Mouse (Mus musculus): ENCODE data around the gene Gm4450. TPM values are rescaled to one million over a fixed set of nuclear protein-coding genes. Genes with fewer than 3 reads are reported as not detected.
"Not testable (repeated sequence)": the region's sequence is repeated elsewhere in the genome, so short reads cannot be mapped to it uniquely, and the experiment has no call there.

Gene Gm4450
- total RNA-seq, 2 experiments from 2014 or later, result not detected

DNA sequence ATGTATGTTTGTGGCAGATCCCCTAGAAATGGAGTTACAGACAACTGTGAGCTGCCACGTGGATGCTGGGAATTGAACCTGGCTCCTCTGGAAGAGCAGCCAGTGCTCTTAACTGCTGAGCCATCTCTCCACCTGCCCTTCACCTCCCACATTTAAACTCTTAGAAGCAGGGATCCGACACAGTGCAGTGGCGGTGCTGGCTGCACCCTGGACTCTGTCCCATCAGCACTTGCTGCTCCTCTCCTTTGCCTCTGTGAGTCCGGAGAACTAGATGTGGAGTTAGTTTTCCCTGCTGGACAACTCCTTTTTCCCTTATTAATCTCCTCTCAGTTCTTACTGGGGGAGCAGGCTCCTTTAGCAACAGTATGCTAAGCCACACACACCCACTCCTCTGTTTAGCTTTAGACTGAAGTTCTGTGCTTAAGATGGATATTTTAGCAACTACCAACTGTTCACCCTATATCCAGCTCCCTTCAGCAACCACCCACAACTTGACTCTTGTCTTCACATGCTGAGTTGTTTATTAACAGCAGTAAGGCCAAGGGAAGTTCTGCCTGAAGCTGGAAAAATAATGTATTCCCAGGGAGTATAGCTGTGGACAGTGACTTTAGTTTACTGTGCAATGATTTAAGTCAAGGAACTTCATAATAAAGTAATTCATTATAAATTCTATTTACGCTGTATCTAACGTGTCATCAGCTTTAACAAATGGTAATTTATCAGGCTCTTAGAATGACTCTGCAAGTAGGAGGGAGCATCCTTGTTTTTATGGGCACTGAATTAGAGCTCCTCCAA lies 37.7 kb downstream of the Gm4450 start:
- no peak for ATAC-seq (replicated peaks; ENCODE audit: poor library complexity, severe bottlenecking)

- peak; percentile 86 for ATAC-seq (replicated peaks; ENCODE audit: poor library complexity, severe bottlenecking)
These were observed 39.6 kb downstream of the Gm4450 start for GRCm38 (mm10) chr3:98417328-98417727.

DNA sequence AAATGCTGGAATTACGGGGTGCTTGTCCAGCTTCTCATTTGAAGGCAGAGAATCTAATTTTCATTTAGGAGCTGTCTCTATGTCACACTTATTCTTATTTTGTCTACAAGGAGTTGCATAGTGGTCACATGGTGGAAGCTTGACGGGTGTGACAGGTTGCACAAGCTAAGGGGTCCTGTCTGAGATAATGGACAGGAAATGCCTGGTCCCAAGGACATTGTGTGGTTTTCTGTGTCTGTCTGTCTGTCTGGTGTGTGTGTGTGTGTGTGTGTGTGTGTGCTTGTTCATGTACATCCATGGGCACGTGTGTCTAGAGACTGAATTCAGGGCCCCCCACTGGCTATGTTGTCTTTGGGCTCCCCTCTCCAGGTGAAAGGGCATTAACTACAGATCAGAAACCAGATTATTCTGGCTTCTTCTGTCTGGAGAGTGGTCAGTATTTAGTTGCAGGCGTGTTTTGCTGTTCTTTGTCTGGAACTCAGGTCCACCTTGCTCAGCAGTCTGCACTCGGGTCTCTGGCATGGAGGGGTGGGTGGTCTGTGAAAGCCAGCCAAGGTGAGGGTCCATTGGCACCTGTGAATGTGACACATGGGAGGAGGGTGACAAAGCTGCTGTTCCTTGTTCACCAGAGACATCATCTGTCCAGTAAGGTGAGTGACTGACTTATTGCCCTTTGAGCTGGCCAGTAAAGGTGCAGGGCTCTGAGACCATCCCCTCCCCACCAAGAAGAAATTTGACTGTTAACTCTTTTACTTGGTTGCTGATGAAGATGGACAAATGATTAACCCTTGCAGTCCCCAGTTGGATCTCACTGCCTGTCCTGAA lies 40.3 kb downstream of the Gm4450 start:
- peak; percentile 82 for ATAC-seq (replicated peaks; ENCODE audit: poor library complexity, severe bottlenecking)

GRCm38 (mm10) chr3:98414296-98414695 lies 42.6 kb downstream of the Gm4450 start:
- no peak for ATAC-seq (replicated peaks; ENCODE audit: poor library complexity, severe bottlenecking)

DNA sequence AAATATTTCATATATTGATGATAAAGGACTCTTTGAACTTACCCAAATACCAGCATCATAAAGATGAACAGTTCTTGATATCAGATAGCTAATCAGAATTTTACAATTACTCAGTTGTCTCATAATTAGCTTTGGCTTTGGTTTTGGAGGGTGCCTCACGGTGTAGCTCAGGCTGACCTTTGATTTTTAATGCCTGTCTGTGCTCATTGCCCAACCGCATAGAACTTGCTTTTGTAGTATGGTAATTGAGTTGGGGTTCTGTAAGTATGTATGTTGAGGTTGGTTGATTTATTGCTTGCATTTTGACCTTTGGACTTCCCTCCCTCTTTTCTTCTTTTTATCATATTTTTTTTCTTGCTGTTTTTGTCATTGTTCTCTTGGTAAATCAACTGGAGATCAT lies 43.2 kb downstream of the Gm4450 start:
- ATAC-seq (replicated peaks; ENCODE audit: poor library complexity, severe bottlenecking), result no peak

- peak; percentile 84 for ATAC-seq (replicated peaks; ENCODE audit: poor library complexity, severe bottlenecking)
These were observed 46.0 kb downstream of the Gm4450 start for GRCm38 (mm10) chr3:98410619-98411580.

DNA sequence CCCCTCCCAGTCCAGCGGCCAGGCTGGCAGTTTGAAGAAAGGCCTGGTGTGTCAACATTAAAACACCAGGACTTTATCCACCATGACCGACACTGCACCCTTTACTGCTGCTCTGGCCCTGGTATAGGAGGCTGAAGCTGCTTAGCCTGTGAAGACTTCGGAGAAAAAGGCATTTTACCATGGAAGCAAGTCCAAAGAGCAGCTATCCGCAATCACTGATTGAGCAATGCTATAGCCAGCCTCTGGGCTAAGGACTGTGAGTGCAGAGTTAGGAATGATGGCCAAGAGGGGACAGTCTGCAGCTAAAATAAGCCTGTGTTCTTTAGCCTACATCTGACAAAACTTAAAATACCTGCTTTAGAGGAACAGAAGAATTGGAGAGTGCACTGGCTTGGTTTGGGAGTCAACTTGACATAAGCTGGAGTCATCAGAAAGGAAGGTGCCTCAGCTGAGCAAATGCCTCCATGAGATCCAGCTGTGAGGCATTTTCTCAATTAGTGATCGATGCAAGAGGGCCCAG lies 49.6 kb downstream of the Gm4450 start:
- ATAC-seq (replicated peaks; ENCODE audit: poor library complexity, severe bottlenecking), result not testable (repeated sequence)

DNA sequence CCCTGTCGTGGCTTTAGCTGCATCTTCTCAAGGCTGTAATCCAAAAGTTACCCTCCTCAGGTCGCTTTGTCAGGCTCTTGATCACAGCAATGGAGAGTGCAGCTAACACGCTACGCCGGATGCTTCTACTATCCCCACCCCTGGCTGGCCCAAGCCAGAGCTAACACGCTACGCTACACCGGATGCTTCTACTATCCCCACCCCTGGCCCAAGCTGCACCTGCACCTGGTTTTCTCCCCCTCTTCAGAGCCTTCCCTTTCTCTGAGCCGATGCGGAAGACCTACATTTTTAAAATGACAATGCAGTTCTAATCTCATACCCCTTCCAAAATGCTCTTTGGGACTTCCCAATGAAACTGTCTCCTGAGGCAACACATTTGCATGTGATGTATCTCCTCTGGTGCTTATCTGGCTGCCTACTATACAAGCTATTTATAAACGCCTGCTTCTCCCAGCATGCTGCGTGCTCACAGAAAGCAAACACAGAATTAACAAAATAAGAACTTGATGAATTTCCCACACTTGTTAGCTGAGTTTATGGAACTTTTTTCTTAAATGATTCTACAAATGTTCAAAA lies 50.3 kb downstream of the Gm4450 start:
- ATAC-seq (replicated peaks; ENCODE audit: poor library complexity, severe bottlenecking), result not testable (repeated sequence)

DNA sequence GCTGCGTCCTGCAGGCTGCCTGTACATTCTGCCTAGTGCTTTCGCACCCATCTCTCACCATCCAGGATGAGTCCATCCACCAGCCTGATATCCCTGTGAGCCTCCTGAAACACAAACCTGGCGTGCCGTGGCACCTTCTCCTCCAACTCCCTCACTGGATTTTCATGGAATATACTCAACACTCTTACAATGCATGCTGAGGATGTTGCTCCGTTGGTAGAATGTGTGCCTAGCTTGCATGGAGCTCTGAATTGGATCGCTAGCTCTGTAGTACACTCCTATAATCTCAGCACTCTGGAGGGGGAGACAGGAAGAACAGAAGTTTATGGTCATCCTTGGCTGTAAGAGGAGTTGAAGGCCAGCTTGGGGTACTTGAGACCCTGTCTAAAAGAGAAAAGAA lies 51.0 kb downstream of the Gm4450 start:
- ATAC-seq (replicated peaks; ENCODE audit: poor library complexity, severe bottlenecking), result not testable (repeated sequence)

- not testable (repeated sequence) for ATAC-seq (replicated peaks; ENCODE audit: poor library complexity, severe bottlenecking)
These were observed 52.5 kb downstream of the Gm4450 start for GRCm38 (mm10) chr3:98404268-98404895.

Other genes starting within 250 kb of the Gm4450 start
- not detected in 2 replicates for gene Reg4, start 235.0 kb downstream of the Gm4450 start, total RNA-seq (2014; fragmentation: Nextera tagmentation)
- gene Reg4, start 235.0 kb downstream of the Gm4450 start, total RNA-seq (2017), result not detected in 2 replicates
- gene Hmgcs2, start 176.7 kb downstream of the Gm4450 start, total RNA-seq (2014; fragmentation: Nextera tagmentation), result 0.17 TPM in 1 of 2 replicates, not detected in the other
- gene Hmgcs2, start 176.7 kb downstream of the Gm4450 start, total RNA-seq (2017), result not detected in 2 replicates
- 189 and 210 TPM in 2 replicates for gene Phgdh, start 117.1 kb downstream of the Gm4450 start, total RNA-seq (2014; fragmentation: Nextera tagmentation)
- gene Phgdh, start 117.1 kb downstream of the Gm4450 start, total RNA-seq (2017), result 479 and 570 TPM in 2 replicates
- gene Zfp697, start 74.7 kb downstream of the Gm4450 start, total RNA-seq (2014; fragmentation: Nextera tagmentation), result 1.4 and 3.5 TPM in 2 replicates
- 0.36 and 1.5 TPM in 2 replicates for gene Zfp697, start 74.7 kb downstream of the Gm4450 start, total RNA-seq (2017)
- gene Hsd3b4, start 53.4 kb upstream of the Gm4450 start, total RNA-seq (2014; fragmentation: Nextera tagmentation), result not detected in 2 replicates
- gene Hsd3b4, start 53.4 kb upstream of the Gm4450 start, total RNA-seq (2017), result not detected in 2 replicates
- not detected in 2 replicates for gene Gm10681, start 131.7 kb upstream of the Gm4450 start, total RNA-seq (2014; fragmentation: Nextera tagmentation)
- gene Gm10681, start 131.7 kb upstream of the Gm4450 start, total RNA-seq (2017), result not detected in 2 replicates
- gene Hsd3b5, start 173.1 kb upstream of the Gm4450 start, total RNA-seq (2014; fragmentation: Nextera tagmentation), result not detected in 2 replicates
- not detected in 2 replicates for gene Hsd3b5, start 173.1 kb upstream of the Gm4450 start, total RNA-seq (2017)